Mouse (Mus musculus): ENCODE results near the gene Atp8a1. TPM values are rescaled to one million over a fixed set of nuclear protein-coding genes. Genes with fewer than 3 reads are reported as not detected.

Gene Atp8a1
- total and polyA plus RNA-seq, 3 experiments: 4.4 to 11.2 (median 5.5) TPM

- TF ChIP-seq MYC (IDR thresholded peaks at IDR 0.05; ENCODE audit: low read depth, low read length) (no peak), ZNF384 (IDR thresholded peaks at IDR 0.05; ENCODE audit: low read depth, low read length) (no peak), HCFC1 (IDR thresholded peaks at IDR 0.05; ENCODE audit: low read depth, low read length) (no peak), EP300 (IDR thresholded peaks at IDR 0.05; ENCODE audit: low read length) (no peak), RAD21 (IDR thresholded peaks at IDR 0.05; ENCODE audit: low read depth, low read length) (no peak)
- no peak overlapping the region for H3K4me3 ChIP-seq (replicated peaks in 1 of 3; ENCODE audit: low read depth in 2 of 3, low read length in 2 of 3, poor library complexity in 1 of 3)
- no peak overlapping the region for H3K4me2 ChIP-seq (ENCODE audit: insufficient read depth, low read depth, poor library complexity, severe bottlenecking)
- H3K9ac ChIP-seq (ENCODE audit: insufficient read depth, low read depth): no peak overlapping the region
- dilution Hi-C loops (cut with MboI; ENCODE audit: extremely low pct_ligation_motif_present, extremely low pct_unique_long_range_greater_than_20kb, low sequenced_read_pairs) (no loop called here), in situ Hi-C loops (cut with MboI; ENCODE audit: low pct_ligation_motif_present, low pct_unique_long_range_greater_than_20kb, low sequenced_read_pairs) (no loop called here)
- no peaks in the 10 kb centered on the region for H3K9me3 ChIP-seq (replicated peaks; ENCODE audit: low read length)
- peaks cover 0 to 12% of the 10 kb centered on the region in 2 experiments for H3K36me3 ChIP-seq (replicated peaks in 1 of 2; ENCODE audit: control insufficient read depth in 1 of 2, insufficient read depth in 1 of 2, low read length in 1 of 2)
- H3K79me2 ChIP-seq (replicated peaks; ENCODE audit: control insufficient read depth, extremely low read depth, insufficient read depth, poor library complexity, severe bottlenecking): no peaks in the 10 kb centered on the region
- H3K27me3 ChIP-seq (replicated peaks): no peaks in the 10 kb centered on the region
- no peak for DNase-seq (ENCODE audit: extremely low read depth)
- H3K4me1 ChIP-seq (ENCODE audit: control insufficient read depth in 1 of 2, insufficient read depth in 2 of 2): peaks cover 14 to 25% of the 10 kb centered on the region in 2 experiments
- no peak overlapping the region for H3K27ac ChIP-seq (ENCODE audit: insufficient read depth, low read depth)
Observed at GRCm38 (mm10) chr5:67798348-67798747, 48.9 kb downstream of the Atp8a1 start.

DNA sequence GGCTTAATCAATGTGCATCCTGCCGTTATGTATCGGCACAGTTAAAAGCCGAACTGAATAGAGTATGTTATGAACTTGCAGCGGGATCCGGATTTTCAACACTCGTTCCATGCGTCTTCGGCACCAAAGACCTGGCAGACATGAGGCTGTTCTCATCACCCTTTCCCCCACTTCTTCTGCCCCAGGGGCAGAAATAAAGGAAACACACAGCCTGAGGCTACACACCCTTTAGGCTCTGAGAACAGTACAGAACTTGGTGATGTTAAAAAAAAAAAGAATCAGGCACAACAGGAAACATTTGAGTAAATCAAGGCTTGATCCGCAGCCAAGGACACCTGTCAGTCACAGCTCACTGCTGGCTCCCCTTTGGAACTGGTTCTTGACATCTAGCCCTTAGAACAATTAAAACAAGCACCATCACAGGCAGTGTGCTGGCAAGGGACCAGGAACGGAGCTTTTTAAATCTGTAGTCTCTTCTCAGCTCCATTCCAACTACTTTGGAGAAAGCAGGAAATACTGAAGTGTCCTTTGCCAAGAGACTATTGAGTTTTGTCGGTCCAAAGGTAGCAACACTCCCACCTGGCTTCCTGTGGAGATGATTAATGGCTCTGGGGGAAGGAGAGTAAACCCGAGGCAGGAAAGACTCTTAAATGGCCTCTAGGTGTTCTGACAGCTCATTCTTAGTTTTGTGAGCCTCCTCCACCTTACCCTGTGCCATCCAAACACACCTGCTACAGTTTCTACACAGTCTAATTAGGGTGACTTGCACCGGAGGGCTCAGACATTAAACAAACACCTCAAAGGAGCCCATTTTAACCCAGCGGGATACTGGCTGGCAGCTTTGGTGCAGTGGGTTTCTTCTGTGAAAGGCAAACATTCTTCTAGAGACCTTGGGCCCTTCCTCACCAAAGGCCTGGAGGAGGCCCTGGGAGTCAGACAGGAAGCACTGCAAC, 50.0 kb downstream of the Atp8a1 start:
- Histone ChIP-seq H3K27me3 (replicated peaks) (no peaks in the 10 kb centered on the region), H3K79me2 (replicated peaks; ENCODE audit: control insufficient read depth, extremely low read depth, insufficient read depth, poor library complexity, severe bottlenecking) (no peaks in the 10 kb centered on the region), H3K27ac (ENCODE audit: insufficient read depth, low read depth) (no peak overlapping the region), H3K9me3 (replicated peaks; ENCODE audit: low read length) (no peaks in the 10 kb centered on the region), H3K36me3 (replicated peaks in 1 of 2; ENCODE audit: control insufficient read depth in 1 of 2, insufficient read depth in 1 of 2, low read length in 1 of 2) (peaks cover 0 to 12% of the 10 kb centered on the region in 2 experiments), H3K4me1 (ENCODE audit: control insufficient read depth in 1 of 2, insufficient read depth in 2 of 2) (peaks cover 14 to 30% of the 10 kb centered on the region in 2 experiments), H3K4me2 (ENCODE audit: insufficient read depth, low read depth, poor library complexity, severe bottlenecking) (no peak overlapping the region), H3K4me3 (replicated peaks in 1 of 3; ENCODE audit: low read depth in 2 of 3, low read length in 2 of 3, poor library complexity in 1 of 3) (no peak overlapping the region), H3K9ac (ENCODE audit: insufficient read depth, low read depth) (no peak overlapping the region)
- no peak for DNase-seq (ENCODE audit: extremely low read depth)
- dilution Hi-C loops (cut with MboI; ENCODE audit: extremely low pct_ligation_motif_present, extremely low pct_unique_long_range_greater_than_20kb, low sequenced_read_pairs): no loop called here
- in situ Hi-C loops (cut with MboI; ENCODE audit: low pct_ligation_motif_present, low pct_unique_long_range_greater_than_20kb, low sequenced_read_pairs): no loop called here
- no peak for TF ChIP-seq UBTF (IDR thresholded peaks at IDR 0.05; ENCODE audit: low read depth, low read length)
- no peak for TF ChIP-seq RAD21 (IDR thresholded peaks at IDR 0.05; ENCODE audit: low read depth, low read length)
- TF ChIP-seq KAT2A (IDR thresholded peaks at IDR 0.05; ENCODE audit: insufficient replicate concordance, low read length): no peak
- no peak for TF ChIP-seq IRF4 (IDR thresholded peaks at IDR 0.05; ENCODE audit: low read depth, low read length)
- TF ChIP-seq NRF1 (IDR thresholded peaks at IDR 0.05; ENCODE audit: low read depth, low read length): no peak
- TF ChIP-seq USF2 (conservative IDR thresholded peaks at IDR 0.05; ENCODE audit: low read depth, low read length): no peak
- no peak for TF ChIP-seq SMC3 (IDR thresholded peaks at IDR 0.05; ENCODE audit: low read depth, low read length)
- no peak for TF ChIP-seq E2F4 (IDR thresholded peaks at IDR 0.05; ENCODE audit: insufficient replicate concordance, low read depth, low read length)

Data from CH12.LX (cell line).